Mouse (Mus musculus) layer of hippocampus, adult 9-10 months (tissue): Measurements from ENCODE around the gene Gm9513.

Experiments
- DNase-seq: peaks from one replicate; pipeline ENCODE4 v3.0.0; 2022; ENCODE audit warnings: low spot score

The Gm9513 gene

DNA sequence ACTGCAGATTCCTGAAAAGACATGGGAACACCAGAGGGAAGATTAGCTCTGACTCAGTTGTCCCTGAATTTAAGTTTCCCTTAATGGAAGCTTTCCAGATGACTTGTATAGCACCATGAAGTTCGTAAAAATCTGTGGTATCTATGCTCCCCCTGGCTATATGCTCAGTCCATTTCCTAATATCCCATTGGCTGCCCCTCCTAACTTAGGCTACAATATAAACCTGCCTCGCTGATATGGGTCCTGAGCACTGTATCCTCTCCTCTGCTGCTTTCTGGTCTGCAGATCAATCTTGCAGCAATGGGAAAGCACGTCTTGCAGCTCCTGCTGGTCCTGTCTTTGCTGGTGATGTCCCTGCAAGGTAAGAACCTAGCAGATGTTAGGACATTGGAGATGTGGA is at the start of gene Gm9513:
Gm9513 (plus strand) TSS at position 301 of the 400 bp plus-strand sequence.
- no peak for DNase-seq

DNA sequence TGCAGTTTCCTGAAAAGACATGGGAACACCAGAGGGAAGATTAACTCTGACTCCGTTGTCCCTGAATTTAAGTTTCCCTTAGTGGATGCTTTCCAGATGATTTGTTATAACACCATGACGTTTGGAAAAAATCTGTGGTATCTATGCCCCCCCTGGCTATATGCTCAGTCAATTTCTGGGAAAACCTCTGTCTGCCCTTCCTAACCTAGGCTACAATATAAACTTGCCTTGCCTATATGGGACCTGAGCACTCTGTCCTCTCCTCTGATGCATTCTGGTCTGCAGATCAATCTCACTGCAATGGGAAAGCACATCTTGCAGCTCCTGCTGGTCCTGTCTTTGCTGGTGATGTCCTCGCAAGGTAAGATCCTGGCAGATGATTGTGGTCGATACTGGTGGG is 43.9 kb upstream of the Gm9513 start, which contains the start of gene Gm7257:
Gm7257 (plus strand) TSS at position 301 of the 400 bp plus-strand sequence.
- no peak for DNase-seq

DNA sequence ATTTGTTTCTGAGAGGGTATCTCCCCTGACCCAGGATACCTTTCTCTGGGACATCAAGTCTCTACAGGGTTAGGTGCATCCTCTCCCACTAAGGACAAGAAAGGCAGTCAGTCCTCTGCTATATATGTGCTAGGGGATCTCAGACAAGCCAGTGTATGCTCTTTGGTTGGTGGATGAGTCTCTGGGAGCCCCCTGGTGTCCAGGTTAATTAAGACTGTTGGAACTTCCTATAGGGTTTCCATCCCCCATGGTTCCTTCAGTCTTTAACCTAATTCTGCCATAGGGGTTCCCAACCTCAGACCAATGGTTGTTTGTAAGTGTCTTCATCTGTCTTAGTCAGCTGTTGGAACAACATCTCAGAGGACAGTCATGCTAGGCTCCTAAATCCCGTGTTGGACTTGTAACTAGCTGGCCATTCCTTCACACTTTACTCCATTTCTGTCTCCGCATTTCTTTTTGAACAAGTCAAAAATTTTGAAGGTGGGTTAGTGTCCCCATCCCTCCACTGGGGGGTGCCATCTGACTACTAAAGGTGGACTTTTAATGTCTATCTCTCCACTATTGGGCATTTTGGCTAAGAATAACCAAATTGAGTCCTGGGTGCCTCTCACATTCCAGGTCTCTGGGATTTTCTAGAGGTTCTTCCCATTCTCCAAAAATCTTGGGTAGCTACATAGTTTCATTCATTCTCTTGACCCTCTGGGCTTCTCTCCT is 40.2 kb upstream of the Gm9513 start:
- no peak for DNase-seq

DNA sequence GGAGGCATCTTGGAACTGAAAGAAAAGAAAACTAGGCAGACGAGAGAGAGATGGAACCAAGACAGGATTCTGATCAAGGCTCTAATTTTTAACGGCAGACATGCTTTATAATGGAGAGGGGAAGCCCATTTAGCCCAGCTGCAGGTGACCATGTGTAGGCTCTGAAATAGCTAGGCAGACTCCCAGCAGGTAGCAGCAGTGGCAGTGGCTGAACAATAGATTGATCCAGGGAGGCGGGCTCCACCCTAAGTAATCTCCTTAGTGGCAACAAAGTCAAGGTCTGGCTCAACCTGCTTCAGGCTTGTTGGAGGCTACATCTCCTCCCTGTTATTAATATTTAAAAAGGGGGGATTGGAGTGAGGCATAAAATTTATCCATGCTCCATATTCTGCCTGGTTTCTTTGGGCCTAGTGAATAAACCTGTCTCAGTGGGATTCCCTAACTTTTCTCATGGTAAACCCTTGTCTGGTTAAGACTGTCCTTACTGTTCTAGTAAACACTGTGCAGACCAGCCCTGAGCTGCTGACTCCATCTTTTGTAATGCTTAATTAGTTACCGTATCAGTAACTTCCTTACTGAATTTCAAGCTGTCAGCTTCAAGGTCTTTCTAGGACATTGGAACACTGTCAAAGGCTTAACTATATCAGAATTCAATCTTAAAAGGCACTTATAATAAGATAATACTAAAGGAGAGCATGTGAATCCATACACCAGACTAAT is 19.2 kb downstream of the Gm9513 start:
- no peak for DNase-seq

DNA sequence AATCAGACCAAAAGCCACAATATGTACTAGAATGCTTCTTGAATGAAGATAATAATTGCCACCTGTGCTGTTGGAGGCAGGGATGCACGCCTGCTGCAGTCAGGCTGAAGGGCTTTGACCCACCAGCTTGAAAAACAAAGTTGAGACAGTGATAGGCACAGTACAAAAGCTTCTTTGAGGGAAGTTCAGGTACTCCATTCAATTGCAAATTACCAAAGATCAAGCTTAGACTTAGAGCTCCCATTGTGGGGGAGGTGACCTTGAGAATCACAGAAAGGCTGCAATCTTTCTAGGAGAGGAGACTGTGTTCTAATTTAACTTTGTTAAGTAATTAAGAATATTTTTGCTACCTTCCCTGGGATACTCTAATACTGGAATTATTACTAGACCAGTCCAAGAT is 20.4 kb downstream of the Gm9513 start:
- no peak for DNase-seq

DNA sequence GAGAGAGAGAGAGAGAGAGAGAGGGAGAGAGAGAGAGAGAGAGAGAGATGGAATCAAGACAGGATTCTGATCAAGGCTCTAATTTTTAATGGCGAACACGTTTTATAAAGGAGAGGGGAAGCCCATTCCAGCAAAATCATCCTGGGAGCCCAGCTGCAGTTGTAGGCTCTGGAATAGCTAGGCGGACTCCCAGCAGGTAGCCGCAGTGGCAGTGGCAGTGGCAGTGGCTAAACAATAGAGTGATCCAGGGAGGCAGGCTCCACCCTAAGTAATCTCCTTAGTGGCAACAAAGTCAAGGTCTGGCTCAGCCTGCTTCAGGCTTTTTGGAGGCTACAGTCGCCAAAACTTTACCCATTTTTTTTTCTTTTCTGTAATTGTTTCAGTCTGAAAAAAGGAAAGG is 28.8 kb downstream of the Gm9513 start:
- no peak for DNase-seq
